Mouse (Mus musculus) retina, adult 2 months (tissue): ENCODE results near the gene Lzts2.
"Not testable (repeated sequence)": the region's sequence is repeated elsewhere in the genome, so short reads cannot be mapped to it uniquely, and the experiment has no call there.

ENCODE experiments used
- DNase-seq: peaks from one replicate; pipeline ENCODE4 v3.0.0-alpha.2; 2012; ENCODE audit warnings: low read depth, low spot score

The Lzts2 gene

DNA sequence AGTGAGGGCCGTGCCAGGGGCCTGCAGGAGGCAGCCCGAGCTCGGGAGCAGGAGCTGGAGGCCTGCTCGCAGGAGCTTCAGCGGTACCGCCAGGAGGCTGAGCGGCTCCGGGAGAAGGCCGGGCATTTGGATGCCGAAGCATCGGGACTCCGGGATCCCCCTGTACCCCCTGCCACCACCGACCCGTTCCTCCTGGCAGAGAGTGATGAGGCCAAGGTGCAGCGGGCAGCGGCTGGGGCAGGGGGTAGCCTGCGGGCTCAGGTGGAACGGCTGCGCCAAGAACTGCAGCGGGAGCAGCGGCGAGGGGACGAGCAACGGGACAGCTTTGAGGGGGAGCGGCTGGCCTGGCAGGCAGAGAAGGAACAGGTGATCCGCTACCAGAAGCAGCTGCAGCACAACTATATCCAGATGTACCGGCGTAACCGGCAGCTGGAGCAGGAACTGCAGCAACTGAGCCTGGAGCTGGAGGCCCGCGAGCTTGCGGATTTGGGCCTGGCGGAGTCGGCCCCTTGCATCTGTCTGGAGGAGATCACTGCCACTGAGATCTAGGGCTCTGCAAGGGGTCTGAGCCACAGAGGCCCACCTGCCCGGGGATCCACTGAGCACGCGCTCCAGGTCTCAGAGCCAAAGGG, 11.8 kb downstream of the Lzts2 start:
- no peak for DNase-seq

DNA sequence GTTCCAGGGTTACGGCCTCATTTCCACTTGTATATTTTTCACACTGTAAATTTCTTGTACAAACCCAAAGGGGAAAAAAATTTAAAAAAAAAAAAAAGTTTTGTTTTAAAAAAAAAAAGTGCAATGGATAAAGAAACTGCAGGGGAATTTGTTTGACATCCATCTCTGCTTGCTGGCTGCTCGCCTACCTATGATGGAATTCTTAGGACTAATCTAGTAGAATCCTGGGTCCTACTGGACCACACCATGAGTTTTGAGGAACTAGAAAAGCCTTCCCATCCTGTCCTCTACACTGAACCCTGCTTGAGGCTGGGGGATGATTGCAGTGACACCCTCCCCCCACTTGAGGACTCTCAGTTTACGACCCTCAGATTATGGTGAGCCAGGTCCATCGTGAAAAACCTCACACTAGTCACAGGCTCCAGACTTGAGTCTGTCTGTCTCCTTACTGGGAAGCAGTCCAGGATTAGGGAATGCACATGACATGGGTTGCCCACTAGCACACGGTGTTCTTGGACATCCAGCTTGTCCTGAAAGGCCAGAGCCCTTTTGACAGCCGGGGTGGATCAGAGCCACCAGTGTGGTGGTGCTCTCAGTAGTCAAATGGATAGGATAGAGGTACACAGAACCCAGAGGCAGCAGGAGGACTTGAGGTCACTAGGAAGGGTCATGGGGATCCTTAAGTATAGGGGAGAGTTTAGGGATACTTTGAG, 12.9 kb downstream of the Lzts2 start:
- no peak for DNase-seq

DNA sequence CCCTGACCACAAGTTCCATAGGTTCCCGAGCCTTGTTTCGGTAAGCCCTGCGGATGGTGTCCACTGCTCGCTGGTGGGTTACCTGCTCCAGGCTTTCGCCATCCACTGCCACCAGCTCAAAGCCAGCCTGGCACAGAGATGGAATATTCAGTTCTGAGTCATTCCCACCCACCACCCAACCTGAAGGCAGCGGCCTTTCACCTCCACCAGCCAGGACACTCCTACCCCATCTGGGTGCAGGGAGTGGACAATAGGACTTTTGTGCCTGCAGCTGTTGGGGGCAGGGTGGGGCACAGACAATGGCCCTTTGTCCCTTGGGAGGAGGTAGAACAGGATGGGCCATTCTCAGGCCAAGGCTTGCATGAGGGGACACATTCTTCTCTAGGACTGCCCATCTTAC, 13.6 kb downstream of the Lzts2 start:
- DNase-seq = no peak

DNA sequence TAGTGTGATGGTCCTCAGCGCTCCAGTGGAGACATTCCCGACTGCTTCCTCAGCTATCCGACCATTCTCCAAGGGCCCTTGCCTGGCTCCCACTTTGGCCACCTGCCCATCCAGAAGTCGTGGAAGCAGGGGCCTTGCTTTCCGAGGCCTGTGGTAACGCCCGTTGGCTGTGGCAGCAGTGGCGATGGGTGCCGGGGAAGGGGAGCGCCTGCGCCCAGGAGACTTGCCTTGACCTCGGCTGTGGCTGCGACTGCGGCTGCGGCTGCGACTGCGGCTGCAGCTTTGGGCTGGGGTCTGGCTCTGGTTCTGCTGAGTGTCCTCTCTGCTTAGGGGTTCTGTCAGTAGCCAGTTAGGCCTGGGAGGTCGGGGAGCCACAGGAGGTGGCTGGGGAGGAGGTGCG, 14.5 kb downstream of the Lzts2 start:
- no peak for DNase-seq

DNA sequence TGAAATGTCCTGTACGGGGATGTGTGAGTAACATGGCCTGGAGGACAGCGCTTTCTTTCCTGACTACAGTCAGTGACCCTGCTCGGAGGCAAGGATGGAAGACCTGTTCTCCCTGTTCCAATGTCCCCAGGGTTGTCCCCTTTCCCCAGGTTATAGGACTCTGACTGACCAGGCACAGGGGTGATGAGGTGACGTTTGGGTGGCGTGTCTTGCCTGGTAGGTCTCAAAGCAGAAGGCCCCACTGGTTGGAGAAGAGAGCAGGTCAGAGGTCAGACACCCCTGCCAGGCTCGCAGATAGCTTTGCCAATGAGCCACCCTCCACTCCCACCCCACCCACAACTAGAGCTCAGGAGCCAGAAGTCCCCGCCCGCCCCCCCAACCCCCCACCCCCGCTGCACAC, 15.4 kb downstream of the Lzts2 start:
- DNase-seq = no peak

DNA sequence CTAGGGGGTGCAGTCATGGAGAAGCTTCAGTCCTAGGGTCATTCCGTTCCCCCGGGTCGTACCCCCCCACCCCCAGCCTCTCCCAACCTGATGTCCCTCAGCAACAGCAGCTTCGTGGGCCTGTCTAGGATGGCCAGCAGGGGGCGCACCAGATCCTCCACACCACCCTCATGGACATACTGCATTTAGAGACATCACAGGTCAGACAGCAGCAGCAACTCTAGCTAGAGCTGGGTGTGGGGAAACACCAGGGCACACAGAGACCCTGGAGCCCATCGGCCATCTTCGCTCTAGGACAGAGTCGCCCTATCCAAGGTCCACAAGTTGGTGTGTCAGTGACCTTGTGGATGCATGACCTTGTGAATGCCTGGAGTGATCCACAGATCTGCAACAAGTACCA, 15.9 kb downstream of the Lzts2 start:
- no peak for DNase-seq

DNA sequence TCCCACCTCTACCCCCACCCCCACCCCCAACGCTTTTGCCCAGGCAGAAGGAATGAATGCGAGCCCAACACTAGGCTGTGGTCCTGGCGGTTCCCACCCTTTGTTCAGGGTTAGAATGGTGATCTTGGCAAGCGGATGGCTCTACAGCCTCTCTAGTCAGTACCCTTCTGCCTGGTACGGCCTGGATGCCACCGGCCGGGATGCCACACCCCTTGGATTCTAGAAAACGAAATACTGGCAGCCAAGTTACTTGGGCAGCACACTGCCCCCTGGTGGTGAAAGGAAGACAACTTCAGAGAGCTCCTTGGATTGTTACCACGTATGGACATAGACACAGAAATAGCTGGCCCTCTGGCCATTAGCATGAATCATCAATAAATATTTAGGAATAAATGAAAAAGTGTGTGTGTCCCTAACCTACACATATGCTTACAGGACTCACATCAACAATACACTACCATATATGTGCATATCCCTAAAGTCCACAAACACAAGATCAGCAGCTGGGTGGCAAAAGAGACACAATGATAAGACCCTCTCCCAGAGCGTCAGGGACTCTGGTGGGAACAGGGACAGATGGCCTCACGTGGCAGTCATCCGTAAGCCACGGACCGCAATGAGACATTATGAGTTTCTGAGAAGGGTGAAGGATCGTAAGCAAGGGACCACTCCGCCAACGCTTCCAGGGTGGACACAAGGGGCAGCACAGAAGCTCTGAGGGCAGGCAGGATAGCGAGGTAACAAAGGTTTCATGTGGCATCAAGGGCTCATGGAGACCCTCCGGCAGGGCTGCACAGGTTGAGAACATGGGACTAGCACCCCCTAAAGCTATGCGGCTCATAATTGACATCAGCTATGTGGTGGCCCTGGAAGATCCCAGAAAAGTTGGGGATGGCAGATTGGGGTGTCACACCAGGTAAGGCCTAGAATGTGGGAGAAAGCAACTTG, 16.8 kb downstream of the Lzts2 start:
- DNase-seq = no peak

DNA sequence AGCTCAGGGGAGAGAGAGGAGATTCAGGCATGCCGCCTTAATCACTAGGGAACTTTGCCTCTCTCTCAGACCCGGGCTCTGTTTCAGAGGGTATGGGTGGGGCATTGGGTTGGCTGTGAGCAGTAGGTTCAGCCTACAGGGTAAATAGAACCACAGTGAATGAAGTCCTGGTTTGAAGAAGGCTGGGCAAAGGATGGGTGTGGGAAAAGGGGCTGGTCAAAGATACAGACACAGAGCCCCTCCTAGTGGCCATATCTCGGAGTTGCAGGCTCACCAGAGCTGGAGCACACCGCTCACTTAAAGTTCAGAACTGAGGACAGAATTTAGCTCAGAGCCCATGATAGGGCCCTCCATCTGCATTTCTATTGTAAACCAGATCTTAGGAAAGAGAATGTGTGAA, 17.6 kb downstream of the Lzts2 start:
- no peak for DNase-seq

DNA sequence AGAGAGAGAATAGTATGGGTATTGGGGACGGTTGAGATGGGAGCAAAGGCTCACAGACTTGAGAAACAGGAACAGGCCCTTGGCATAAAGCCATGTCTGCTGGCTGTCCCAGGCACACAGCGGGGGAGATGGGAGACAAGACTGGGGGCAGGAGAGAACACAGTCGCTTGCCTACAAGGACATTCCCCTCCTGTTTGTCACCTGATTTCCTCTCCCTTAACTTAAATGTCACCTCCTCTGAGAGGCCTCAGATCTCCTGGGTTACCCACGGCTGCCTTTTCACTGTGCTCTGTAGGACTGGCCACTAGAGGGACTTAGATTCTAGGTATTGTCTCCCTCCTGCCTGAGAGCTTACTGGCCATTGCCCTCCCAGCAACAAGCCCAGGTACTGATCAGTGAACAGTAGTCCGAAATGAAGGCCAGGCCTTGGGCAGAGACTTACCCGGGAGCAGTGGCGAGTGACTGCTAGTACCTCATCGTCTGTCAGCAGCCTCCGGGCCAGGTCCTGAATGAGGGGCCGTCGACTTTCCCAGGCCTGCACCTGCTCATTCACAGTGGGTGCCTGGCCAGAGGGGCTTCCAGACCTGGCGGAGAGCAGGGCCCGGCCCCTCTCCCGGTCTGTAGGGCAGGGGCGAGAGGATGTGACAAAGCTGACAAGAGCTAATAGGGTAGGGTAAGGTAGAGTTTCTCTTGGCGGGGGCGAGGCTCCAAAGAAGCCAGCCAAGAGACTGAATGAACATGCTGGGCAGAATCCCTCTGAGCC, 18.5 kb downstream of the Lzts2 start:
- DNase-seq = no peak

DNA sequence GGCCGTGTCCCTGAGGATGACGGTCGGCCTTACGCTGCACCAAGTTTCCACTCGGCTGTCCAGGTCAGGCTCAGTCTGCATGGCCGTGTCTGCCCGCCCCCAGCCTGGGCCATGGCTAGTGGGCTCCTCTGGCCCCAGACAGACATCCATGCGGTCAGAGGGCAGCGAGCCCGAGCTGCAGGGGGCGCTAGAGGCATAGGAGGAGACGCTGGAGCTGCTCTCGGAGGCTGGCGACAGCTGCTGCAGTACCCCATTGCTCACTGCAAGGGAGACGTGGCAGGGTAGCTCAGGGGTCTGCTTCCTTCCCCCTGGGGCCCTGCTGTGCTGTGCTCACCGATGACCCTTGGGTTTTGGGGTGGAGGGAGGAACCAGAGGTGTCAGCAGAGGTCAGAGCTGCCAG, 22.7 kb downstream of the Lzts2 start:
- DNase-seq = no peak

DNA sequence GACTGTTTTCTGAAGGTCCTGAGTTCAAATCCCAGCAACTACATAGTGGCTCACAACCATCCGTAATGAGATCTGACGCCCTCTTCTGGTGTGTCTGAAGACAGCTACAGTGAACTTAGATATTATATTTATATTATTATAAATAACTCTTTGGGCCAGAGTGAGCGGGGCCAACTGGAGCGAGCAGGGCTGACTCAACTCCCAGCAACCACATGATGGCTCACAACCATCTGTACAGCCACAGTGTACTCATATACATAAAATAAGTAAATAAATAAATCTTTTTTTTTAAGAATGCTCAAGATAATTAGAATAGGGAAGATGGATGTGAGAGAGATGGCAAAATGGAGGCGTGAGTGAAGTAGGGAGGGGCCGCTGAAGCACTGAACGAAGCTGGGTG, 24.0 kb downstream of the Lzts2 start:
- not testable (repeated sequence) for DNase-seq

DNA sequence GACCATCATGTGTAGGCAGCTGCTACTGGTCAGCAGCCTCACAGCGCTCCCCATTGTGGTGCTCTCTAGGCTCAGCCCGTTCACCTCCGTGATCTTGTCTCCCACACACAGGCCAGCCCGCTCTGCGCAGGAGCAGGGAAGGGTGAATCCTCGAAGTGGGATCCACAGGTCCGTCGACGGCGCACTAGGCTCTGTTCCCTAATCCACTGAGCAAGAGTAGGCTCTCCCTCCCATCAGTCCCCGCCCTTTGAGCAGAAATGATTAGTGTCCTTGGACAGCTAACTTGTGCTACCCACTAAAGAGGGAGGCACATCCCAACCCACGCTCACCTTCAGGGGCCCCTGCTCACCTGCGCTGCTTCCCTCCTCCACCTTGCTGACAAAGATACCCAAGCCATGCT, 26.0 kb downstream of the Lzts2 start:
- DNase-seq = no peak

DNA sequence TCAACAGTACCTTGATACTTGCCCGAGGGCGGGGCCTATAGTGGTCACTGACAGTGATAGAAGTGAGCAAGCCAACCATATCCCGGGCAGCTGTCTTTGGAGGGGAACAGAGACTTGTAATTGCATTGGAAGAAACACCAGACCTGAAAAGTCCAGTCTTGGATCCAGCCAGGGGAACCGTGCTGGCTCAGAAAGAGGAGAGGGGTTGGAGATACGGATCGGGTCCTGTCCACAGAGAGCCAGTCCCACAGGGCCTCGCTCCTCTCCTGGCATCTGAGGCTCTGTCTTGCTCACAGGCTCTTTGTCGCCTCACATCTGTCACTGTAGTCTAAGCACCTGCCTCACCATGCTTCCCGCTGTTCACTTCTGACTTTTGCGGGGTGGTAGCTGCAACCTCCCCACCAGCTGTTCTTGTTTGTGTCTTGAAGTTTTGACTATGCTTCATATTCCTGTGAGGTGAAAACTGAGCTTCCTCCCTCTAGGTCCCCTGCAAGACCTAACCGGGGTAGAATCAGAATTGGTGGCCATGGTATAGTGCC, 30.2 kb downstream of the Lzts2 start:
- no peak for DNase-seq

DNA sequence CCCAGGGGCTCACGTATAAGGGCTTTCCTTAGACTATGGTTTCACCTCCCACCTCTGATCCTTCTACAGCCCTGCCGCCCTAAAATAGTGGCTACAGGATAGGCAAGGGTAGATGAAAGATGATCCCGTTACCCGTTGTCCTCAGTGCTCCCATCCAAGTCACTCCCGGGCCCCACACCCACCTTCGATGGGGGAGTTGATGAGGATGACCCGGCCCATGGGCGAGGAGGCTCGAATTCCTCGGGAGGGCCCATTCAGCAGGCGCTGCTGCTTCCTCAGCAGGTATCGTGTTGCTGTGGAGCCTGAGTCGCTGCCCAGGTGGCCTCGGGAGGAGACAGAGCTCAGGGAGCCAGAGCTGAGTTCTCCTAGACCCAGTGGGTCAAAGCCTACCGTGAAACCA, 31.0 kb downstream of the Lzts2 start:
- no peak for DNase-seq

DNA sequence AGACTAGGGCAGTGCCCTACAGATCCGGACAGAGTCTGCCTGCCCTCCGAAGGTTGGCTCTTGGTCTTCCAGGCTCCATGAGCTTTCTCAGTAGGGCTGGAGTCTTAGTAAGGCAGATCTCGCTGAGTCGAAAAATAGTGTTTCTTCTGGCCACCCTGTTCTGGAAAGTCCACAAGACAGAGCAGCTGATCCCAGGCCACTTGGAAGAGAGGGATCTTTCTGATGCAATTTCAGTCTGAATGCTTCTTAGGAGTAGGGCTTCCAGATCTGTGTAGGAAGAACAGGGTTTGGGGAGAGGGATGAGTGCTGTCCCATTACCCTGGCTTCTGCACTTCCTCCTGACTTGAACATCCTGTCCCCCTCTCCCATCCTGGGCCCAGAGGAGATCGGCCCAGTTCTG, 31.4 kb downstream of the Lzts2 start, which contains the start of gene Pdzd7:
Pdzd7 (minus strand) TSS at position 67 of the 400 bp plus-strand sequence.
- DNase-seq = no peak

DNA sequence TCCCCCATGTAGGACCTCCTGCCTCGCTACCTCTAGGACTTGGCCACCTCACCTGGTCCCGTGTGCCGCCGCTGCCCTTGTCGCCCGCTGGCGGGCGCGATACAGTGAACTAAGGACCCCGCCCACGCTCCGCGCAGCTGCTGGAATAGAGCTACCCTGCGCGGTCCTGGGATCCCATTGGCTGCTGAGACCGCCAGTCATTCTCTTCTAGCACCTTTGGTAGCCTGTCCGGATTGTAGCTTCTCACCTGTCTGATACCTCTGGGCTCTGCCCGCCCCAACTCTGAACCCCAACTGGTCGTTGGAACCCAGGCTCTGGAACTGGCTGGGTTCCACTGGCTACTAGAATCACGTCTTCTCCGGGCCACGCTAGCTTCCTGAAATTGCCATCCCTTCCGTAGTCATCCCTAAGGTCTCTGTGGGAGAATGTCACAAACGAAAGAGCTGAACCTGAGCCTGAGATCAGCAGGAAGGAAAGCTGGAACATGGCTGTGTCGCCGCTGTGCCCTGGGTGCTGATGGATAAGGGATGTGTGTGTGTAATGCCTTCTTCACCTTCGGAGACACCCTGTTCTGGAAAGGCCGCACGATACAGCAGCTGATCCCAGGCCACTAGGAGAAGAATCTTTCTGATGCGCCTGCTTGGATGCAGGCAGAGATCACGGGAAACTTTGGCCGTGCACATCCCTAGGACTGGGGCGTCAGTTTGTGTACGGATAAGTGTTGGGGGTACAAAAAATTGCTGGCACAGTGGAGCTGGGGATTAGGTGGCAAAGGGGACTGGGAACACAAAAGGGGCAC, 32.5 kb downstream of the Lzts2 start:
- peak; percentile 83 for DNase-seq

DNA sequence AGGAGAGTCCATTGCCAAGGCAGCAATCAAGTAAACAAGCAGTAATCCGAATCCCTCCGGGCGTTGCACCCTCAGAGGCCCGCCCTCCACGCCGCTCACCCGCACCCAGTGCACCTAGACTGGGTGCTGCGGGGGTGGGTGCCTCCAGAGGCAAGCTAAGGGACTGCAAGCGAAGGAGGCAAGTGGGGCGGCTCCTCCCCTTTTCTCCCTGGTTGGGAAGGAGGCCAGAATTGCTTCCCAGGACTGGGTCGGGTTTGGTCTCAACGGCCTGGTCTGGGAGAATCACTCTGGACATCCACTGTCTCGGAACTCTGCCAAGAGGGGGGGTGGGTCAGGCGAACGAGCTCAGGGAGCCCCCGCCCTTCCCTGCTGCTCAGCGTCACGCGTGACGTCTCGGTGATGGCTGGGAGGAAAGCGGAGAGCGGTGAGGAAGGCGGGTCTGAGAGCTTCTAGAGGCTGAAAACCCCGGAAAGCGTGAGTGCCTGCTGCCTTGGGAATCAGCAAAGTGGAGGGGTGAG, 33.3 kb downstream of the Lzts2 start, which contains the start of gene Sfxn3:
Sfxn3 (plus strand) TSS at position 87 of the 518 bp plus-strand sequence.
- DNase-seq = peak; percentile 79

DNA sequence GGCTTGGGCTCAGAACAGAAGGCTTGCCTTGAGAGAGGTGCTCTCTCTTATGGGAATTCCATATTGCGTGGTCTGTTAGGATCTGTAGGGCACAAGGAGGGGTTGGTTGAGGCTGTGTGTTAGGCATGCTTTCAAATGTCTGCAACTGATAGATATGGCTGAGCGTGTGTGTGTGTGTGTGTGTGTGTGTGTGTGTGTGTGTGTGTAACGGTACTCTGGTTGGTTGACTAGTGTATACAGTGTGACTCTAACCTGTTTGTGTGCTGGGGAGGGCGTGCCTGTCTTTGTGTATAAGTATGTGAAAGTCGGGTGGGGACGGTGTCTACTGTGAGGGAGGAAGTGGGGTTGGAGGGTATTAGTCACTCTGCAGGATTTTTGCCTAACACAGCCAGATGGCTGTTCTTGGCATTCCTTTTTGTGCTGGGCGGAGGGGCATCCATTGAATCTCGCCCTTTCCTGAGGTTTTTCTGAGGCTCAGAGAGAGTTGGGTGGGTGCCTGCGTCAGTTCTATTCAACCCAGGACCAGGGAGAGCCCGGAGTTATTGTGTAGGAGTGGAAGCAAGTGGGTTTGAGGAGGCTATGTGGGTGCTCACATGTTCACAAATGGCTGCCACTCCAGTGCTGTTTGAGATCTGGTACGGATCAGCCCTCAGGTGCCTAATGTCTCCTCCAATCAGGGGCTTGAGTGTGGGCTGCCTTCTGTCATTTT, 33.9 kb downstream of the Lzts2 start:
- no peak for DNase-seq

DNA sequence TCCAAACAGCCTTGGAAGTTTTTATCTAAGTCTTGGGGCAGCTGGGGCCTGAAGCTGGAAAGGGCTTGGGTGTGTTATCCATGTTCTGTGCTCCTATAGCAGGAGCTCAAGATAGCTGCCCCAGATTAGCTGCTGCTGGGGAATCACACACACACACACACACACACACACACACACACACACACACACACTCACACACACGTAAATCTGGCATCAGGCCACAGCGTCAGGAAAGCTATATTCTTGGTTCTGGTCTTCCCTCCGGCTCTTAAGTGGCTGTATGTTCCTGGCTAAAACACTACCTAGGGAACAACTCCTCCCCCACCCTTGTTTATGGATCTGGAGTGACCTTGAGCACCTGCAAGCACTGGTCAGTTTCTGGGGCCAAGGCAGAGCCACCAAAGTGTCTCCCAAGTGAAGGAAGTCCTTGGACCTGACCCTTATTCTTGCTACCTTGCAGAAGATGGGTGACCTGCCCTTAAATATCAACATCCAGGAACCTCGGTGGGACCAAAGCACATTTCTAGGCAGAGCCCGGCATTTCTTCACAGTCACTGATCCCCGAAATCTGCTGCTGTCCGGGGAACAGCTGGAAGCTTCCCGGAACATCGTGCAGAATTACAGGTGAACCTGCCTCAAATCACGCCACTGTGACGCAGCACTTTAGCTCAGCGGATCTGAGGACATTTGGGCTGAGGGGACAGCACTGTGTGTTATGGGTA, 34.6 kb downstream of the Lzts2 start:
- DNase-seq = no peak
